Mouse (Mus musculus): Measurements from ENCODE around the gene Pcolce.

- TF ChIP-seq GATA1 (IDR thresholded peaks at IDR 0.05; ENCODE audit: low read length) (no peak), TAL1 (IDR thresholded peaks at IDR 0.05; ENCODE audit: low read length) (no peak)
Observed at GRCm38 (mm10) chr5:137660064-137660688, 46.6 kb upstream of the Pcolce start.

All from erythroblast, embryonic 14.5 days (primary cell).